Mouse (Mus musculus): Measurements from ENCODE around the gene Tor2a.

GRCm38 (mm10) chr2:32761859-32762258, 4.8 kb downstream of the Tor2a start:
- no peak for TF ChIP-seq POLR2A (IDR thresholded peaks at IDR 0.05; ENCODE audit: low read depth, low read length)
- TF ChIP-seq CTCF (conservative IDR thresholded peaks at IDR 0.05; ENCODE audit: insufficient read depth, insufficient read length, low read depth, low read length): no peak
